Mouse (Mus musculus) midbrain, embryonic 12.5 days (tissue): ENCODE measurements at regions not wholly inside any gene's neighbourhood (a gene's known extent, or its start where the extent isn't known, plus 50 kb on each side); places are given as distances from the start of the nearest gene placed in this dataset.

Experiments
- ATAC-seq: fragments of 200-750 bp; cut with Nextera tagmentation; 2 replicates; pipeline ENCODE4 v1.8.0; 2017; ENCODE audit warnings: low read depth, moderate TSS enrichment, moderate library complexity; ENCODE audit not compliant: low FRiP score
- H3K27ac ChIP-seq: fragments of 300-500 bp; sonication (generic); replicated peaks from 2 replicates; pipeline ENCODE4 v1.5.1; 2016; ENCODE audit warnings: mild to moderate bottlenecking
- H3K27me3 ChIP-seq: fragments of 300-500 bp; sonication (generic); 2 replicates; pipeline ENCODE4 v1.6.1; 2016; ENCODE audit warnings: mild to moderate bottlenecking
- H3K36me3 ChIP-seq: fragments of 300-500 bp; sonication (generic); 2 replicates; pipeline ENCODE4 v1.6.1; 2016
- H3K4me1 ChIP-seq: fragments of 300-500 bp; sonication (generic); 2 replicates; pipeline ENCODE4 v1.6.1; 2016
- H3K4me2 ChIP-seq: fragments of 300-500 bp; sonication (generic); replicated peaks from 2 replicates; pipeline ENCODE4 v1.6.1; 2016; ENCODE audit warnings: mild to moderate bottlenecking, moderate library complexity
- H3K4me3 ChIP-seq: fragments of 300-500 bp; sonication (generic); 2 replicates; pipeline ENCODE4 v1.5.1; 2016; ENCODE audit warnings: mild to moderate bottlenecking
- H3K9ac ChIP-seq: fragments of 300-500 bp; sonication (generic); replicated peaks from 2 replicates; pipeline ENCODE4 v1.6.1; 2016; ENCODE audit warnings: mild to moderate bottlenecking, moderate library complexity
- H3K9me3 ChIP-seq: fragments of 300-500 bp; sonication (generic); 2 replicates; pipeline ENCODE4 v1.6.1; 2016; ENCODE audit warnings: mild to moderate bottlenecking
- WGBS: fragments of 180-500 bp; shearing (Covaris S2); methylation state at CpG from one replicate; pipeline ENCODE4 v1.1.7; 2016; 5-methylcytosine and 5-hydroxymethylcytosine counted together

DNA sequence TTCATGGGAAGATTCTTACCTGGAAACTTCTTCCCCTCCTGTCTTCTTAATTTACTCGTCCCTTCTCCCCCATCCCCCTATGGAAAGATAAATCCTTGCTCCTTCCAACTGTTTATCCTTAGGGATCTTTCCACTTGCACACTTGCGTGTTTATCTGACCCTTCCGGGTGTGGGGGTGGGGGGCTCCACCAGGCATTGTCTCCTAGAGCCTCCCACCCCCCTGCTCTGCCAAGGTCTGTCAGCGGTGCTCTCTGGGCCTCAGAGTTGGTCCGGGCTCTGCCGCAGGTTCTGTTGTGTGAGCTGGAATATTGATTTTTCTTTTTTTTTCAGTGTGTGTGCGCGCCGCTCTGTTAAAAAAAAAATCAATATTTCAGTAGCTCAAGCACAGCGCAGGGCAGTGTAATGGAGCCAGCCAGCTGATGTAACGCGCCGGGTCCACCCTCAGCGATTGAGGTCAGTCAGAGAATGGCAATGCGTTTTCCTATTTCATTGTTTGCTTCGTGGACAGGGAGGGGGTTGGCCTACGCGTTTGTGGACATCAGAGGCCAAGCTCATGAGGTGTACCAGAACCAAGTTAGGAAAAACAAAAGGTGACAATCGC is 160.2 kb upstream of the Nfe2l3 start:
- no peaks in the 10 kb centered on the region for H3K9me3 ChIP-seq
- no peaks in the 10 kb centered on the region for H3K36me3 ChIP-seq
- no peak overlapping the region for H3K9ac ChIP-seq
- H3K4me1 ChIP-seq = peaks cover 13% of the 10 kb centered on the region
- peak overlapping the region; percentile 60 for H3K27ac ChIP-seq
- 79% methylated on average over 19 of the region's 19 CpGs for WGBS
- no peak for ATAC-seq
- peaks cover 27% of the 10 kb centered on the region for H3K27me3 ChIP-seq
- no peak overlapping the region for H3K4me3 ChIP-seq
- no peak overlapping the region for H3K4me2 ChIP-seq

DNA sequence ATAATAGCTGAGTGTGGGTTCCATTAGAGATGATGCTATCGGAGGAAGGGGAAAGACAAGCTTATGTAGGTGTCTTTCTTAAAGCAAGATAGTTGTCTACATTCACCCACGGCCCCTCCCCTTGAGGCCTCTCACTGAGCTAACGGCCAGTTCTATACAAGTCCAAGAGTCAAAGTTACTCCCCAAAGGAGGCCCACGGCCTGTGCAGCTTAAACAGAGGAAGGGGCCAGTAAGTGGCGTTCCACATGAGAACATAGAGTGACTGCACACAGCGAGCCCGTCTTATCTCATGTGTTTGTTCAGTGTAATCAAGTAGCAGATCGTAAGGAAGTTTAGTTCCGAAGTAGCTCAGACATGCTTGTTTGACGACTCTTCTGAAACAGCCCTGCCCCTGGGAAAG is 153.0 kb upstream of the Nfe2l3 start:
- H3K27ac ChIP-seq = no peak overlapping the region
- WGBS = 88% methylated on average over 10 of the region's 10 CpGs
- H3K4me3 ChIP-seq = no peak overlapping the region
- H3K9ac ChIP-seq = no peak overlapping the region
- no peak for ATAC-seq
- no peak overlapping the region for H3K4me2 ChIP-seq
- H3K4me1 ChIP-seq = no peaks in the 10 kb centered on the region
- no peaks in the 10 kb centered on the region for H3K27me3 ChIP-seq
- H3K36me3 ChIP-seq = no peaks in the 10 kb centered on the region
- no peaks in the 10 kb centered on the region for H3K9me3 ChIP-seq

DNA sequence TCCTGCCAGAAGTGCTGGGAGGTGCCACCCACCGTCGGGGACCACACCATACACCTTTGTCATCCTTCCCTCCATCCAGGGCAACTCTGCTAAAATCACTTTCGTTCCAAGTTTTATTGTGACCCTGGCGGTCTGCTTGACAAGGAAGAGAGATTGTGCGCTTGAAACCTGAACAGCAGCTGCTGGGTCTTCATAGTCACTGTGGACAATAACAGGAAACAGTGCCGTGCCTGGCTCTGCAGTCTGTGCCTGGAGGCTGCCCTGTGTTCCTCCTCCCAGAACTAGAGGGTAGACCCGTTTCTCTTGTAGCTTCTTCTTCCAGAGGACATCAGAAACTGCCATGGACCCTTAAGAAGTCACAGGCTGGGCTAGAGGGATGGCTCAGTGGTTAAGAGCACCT is 152.2 kb upstream of the Nfe2l3 start:
- no peaks in the 10 kb centered on the region for H3K9me3 ChIP-seq
- H3K9ac ChIP-seq = no peak overlapping the region
- H3K4me1 ChIP-seq = no peaks in the 10 kb centered on the region
- H3K4me3 ChIP-seq = no peak overlapping the region
- H3K27ac ChIP-seq = no peak overlapping the region
- H3K4me2 ChIP-seq = no peak overlapping the region
- H3K36me3 ChIP-seq = no peaks in the 10 kb centered on the region
- WGBS = 76% methylated on average over 7 of the region's 7 CpGs
- ATAC-seq = no peak
- H3K27me3 ChIP-seq = no peaks in the 10 kb centered on the region

DNA sequence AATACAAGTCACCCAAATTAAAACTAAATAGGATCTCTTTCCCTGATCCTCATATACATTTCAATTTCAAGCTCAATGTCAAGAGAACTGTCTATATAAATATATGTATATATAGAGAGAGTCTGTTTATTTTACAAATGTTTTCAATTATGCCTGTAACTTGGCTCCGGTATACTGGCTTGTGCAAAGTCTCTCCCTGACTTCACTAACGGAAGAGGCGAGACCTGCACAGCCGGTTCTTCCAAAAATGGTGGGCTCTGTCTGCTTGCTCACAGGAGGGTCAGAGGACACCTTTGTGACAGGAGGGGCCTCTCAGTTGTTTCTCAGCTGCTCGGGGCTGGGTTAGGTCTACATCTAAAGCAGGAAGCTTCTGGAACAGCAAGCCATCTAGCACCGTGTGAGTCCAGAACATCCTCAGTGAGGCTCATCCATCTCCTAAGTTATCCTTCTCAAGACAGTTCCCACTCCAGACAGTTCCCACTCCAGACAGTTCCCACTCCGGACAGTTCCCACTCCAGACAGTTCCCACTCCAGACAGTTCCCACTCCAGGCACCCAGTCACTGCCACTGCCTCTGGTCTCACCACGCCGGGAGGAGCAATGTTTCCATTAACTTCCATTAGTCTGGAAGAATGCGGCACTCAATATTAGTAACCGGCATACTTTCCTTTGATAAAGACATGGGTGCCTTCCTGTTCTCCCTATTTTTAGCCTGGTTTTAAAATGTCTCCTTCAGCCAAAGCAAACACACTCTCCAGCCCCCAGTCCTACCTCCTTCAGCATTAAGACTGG is 148.4 kb upstream of the Nfe2l3 start:
- H3K4me1 ChIP-seq = no peaks in the 10 kb centered on the region
- no peaks in the 10 kb centered on the region for H3K27me3 ChIP-seq
- 84% methylated on average over 11 of the region's 11 CpGs for WGBS
- H3K27ac ChIP-seq = no peak overlapping the region
- H3K36me3 ChIP-seq = no peaks in the 10 kb centered on the region
- no peak overlapping the region for H3K4me2 ChIP-seq
- no peak overlapping the region for H3K9ac ChIP-seq
- no peak for ATAC-seq
- no peaks in the 10 kb centered on the region for H3K9me3 ChIP-seq
- H3K4me3 ChIP-seq = no peak overlapping the region

DNA sequence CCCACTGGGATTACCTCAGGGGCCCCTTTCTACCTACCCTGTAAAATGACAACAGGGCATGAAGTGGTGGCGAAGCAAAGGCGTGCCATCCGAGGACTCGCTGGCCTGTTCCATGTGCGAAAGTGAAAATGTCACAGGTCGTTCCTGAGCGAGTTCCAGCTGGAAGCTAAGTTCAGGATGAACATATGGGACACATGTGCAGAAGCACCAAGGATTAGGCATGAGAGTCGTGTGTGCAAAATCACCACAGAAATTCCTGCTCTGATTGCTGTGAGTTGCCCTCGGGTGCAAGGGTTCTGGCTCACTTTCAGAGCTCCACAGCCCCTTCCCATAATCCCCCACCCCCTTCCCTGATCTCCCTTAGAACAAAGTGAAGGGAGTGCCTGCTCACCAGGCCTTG is 147.6 kb upstream of the Nfe2l3 start:
- H3K4me2 ChIP-seq = no peak overlapping the region
- no peak overlapping the region for H3K4me3 ChIP-seq
- no peak overlapping the region for H3K9ac ChIP-seq
- ATAC-seq = no peak
- H3K9me3 ChIP-seq = no peaks in the 10 kb centered on the region
- no peaks in the 10 kb centered on the region for H3K36me3 ChIP-seq
- H3K4me1 ChIP-seq = no peaks in the 10 kb centered on the region
- no peaks in the 10 kb centered on the region for H3K27me3 ChIP-seq
- 83% methylated on average over 9 of the region's 9 CpGs for WGBS
- no peak overlapping the region for H3K27ac ChIP-seq

DNA sequence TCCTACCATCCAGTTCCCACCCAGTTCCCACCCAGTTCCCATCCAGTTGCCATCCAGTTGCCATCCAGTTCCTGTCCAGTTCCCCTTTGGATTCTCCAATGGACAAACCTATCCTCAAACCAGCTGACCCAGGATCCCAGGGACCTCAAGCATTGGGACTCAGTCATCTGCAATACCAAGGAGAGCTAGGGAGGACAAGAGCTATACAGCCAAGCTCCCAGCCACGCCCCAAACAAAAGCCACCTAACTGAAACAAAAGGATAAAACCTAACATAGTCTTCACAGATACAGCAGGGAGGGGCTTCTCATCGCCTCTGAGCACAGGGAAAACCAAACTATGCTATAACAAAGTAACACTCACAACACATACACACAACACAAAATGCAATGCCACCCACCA is 145.6 kb upstream of the Nfe2l3 start:
- H3K4me2 ChIP-seq = no peak overlapping the region
- no peak for ATAC-seq
- H3K4me1 ChIP-seq = no peaks in the 10 kb centered on the region
- H3K4me3 ChIP-seq = no peak overlapping the region
- H3K9me3 ChIP-seq = no peaks in the 10 kb centered on the region
- H3K27ac ChIP-seq = no peak overlapping the region
- H3K9ac ChIP-seq = no peak overlapping the region
- H3K27me3 ChIP-seq = no peaks in the 10 kb centered on the region
- 77% methylated on average over 2 of the region's 2 CpGs for WGBS
- no peaks in the 10 kb centered on the region for H3K36me3 ChIP-seq

DNA sequence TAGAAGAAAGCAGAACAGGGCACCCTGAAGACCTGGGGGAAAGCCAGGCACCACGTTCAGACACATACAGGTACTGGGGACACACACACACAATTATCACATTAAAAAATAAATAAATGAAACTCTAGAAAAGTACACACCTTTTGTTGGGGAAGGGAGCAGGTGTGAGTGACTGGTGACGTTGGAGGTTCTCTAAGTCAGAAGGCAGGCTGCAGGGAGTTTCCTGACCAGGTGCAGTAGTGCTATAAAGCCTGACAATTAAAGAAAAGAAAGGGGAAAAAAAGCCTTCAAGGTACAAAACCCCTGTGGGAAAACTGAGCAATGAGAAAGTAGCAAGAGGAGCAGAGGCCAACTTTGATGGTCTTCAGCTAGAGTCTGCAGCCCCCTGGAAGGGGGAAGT is 145.1 kb upstream of the Nfe2l3 start:
- no peak overlapping the region for H3K9ac ChIP-seq
- no peak for ATAC-seq
- H3K4me3 ChIP-seq = no peak overlapping the region
- no peak overlapping the region for H3K27ac ChIP-seq
- H3K4me1 ChIP-seq = no peaks in the 10 kb centered on the region
- H3K9me3 ChIP-seq = no peaks in the 10 kb centered on the region
- no peak overlapping the region for H3K4me2 ChIP-seq
- 73% methylated on average over 2 of the region's 2 CpGs for WGBS
- H3K36me3 ChIP-seq = no peaks in the 10 kb centered on the region
- no peaks in the 10 kb centered on the region for H3K27me3 ChIP-seq

DNA sequence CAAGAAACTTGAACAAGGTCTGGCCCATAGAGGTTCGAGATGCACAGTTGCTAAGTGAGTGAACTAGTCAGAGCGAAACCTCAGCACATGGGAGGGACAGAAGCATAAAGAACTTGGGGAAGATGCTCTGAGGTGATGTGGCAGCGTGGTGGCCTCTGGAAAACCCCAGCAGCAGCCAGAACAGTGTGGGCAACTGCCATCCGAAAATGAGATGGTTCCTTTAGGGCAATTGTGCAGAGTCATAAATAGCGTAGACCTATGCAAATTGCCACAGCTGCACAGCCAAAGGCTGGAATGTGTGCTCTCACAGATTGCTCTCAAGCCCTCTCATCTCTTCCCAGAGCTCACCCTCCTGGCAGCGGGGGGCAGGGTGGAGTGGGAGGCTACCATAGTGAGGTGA is 144.7 kb upstream of the Nfe2l3 start:
- no peak for ATAC-seq

DNA sequence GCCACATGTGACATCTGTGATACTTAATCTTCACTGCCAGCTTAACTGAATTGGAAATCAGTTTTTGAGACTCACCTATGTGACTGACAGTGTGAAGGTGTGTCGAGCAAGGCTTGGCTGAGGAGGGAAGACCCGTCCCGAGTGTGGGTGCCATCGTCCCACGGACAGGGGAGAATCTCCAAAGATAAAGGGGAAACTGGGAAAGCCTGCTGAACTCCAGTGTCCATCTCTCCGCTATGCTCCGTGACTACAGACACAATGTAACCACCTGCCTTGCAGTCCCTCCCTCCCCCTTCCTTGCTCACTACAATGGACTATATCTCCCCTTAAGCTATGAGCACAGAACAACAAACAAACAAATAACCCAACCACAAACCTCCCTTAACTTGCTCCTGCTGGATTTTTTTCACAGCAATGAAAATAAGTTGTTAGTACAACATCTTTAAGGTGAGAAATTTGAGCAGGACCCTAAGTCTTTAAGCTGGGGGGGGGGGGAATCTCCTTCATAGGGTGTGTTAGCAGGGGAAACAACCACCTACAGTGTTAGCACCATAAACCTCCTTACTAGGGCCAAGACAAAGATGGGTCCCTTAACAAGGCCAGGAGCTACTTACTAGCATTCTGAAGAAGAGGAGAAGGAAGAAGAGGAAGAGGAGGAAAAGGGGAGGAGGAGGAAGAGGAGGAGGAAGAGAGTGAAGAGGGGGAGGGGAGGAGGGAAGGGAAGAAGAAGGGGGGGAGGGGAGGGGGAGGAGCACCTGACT is 144.0 kb upstream of the Nfe2l3 start:
- no peaks in the 10 kb centered on the region for H3K36me3 ChIP-seq
- no peak for ATAC-seq

More for the DNA sequence above, 144.7 kb upstream of the Nfe2l3 start:
- no peak overlapping the region for H3K4me2 ChIP-seq
- WGBS = 74% methylated on average over 6 of the region's 6 CpGs
- H3K27me3 ChIP-seq = no peaks in the 10 kb centered on the region
- no peaks in the 10 kb centered on the region for H3K4me1 ChIP-seq
- no peak overlapping the region for H3K27ac ChIP-seq
- no peak overlapping the region for H3K9ac ChIP-seq
- H3K36me3 ChIP-seq = no peaks in the 10 kb centered on the region
- no peak overlapping the region for H3K4me3 ChIP-seq
- H3K9me3 ChIP-seq = no peaks in the 10 kb centered on the region

DNA sequence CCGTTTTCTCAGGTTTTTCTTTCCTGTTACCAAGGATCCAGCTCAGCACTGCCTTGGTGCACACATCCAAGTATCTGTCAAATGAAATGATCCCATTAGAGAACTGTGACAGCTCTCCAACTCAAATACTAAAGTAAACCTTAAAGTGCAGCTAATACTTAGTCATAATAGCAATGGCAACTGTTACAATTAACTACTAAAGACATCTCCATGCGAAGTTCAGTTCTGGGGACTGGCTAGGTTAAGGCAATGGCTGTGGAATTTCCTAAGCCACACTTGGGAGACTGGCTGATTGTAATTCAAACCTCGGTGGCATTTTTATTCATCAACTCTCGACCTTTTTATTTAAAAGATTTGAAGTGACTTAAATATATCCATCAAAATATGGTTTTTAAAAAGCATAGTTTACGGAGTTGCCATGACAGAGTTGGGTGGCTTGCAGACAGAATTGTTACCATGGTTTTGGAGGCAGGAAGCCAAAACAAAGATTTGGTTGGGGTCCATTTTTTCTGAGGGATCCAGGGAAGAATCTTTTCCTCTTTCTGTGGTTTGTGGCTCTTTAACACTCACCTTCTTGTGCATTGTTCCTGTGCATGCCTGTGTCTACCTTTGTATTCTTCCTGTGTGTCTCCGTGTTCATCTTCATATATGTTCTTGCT is 143.3 kb upstream of the Nfe2l3 start:
- ATAC-seq = no peak
- Histone ChIP-seq H3K9me3 (no peaks in the 10 kb centered on the region), H3K4me2 (no peak overlapping the region), H3K27ac (no peak overlapping the region), H3K27me3 (no peaks in the 10 kb centered on the region), H3K4me1 (no peaks in the 10 kb centered on the region), H3K9ac (no peak overlapping the region), H3K4me3 (no peak overlapping the region), H3K36me3 (no peaks in the 10 kb centered on the region)
- 75% methylated on average over 6 of the region's 6 CpGs for WGBS

More for the DNA sequence above, 144.0 kb upstream of the Nfe2l3 start:
- Histone ChIP-seq H3K27ac (no peak overlapping the region), H3K9me3 (no peaks in the 10 kb centered on the region), H3K4me3 (no peak overlapping the region), H3K4me1 (no peaks in the 10 kb centered on the region), H3K27me3 (no peaks in the 10 kb centered on the region), H3K9ac (no peak overlapping the region), H3K4me2 (no peak overlapping the region)
- WGBS = 79% methylated on average over 7 of the region's 7 CpGs

DNA sequence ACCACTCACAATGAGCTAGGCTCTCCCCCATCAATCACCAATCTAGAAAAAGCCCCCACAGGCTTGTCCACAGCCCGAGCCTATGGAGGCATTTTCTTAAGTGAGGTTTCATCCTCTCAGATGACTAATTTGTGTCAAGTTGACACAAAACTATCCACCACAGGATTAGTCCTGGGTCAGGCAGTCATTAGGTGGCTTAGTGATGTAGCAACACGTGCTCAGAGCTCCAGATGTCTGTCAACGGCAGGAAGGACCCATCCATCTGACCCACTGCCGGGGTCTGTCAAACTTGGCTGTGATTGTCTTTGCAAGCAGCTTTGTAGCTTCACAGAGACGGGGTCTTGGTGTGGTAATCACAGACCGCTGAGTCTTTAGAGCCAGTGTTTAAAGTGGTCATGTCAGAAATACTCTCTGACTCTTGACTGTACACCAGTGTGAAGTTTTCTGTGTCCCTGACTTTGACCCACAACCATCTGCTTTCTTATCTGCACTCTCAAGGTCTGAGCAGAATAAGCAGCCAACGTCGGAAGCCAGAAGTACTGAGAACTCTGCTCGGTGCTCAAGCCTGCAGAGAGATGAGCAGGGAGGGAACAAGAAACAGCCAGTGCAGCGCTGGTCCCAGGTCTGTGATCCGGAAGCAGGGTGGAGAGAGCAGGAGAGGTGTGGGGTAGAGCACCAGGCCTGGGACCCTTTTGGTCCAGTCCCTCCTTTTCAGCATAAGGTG is 131.6 kb upstream of the Nfe2l3 start:
- Histone ChIP-seq H3K36me3 (no peaks in the 10 kb centered on the region), H3K27ac (no peak overlapping the region), H3K4me3 (no peak overlapping the region), H3K9ac (no peak overlapping the region), H3K9me3 (peaks cover 8% of the 10 kb centered on the region; the same call in 1 of the 2 replicates), H3K27me3 (no peaks in the 10 kb centered on the region), H3K4me1 (no peaks in the 10 kb centered on the region), H3K4me2 (no peak overlapping the region)
- 78% methylated on average over 11 of the region's 11 CpGs for WGBS
- no peak for ATAC-seq
